Mouse (Mus musculus) megakaryocyte-erythroid progenitor cell, adult 5-6 weeks (primary cell): ENCODE measurements around the gene Stard13. TPM values are rescaled to one million over a fixed set of nuclear protein-coding genes. Genes with fewer than 3 reads are reported as not detected.
A peak's percentile ranks its signal among the peaks of the same experiment; 100 is the strongest.

Source experiments
- ATAC-seq: replicated peaks from 2 replicates; pipeline ENCODE4 v1.8.0; 2016; ENCODE audit warnings: mild to moderate bottlenecking, inconsistent platforms; ENCODE audit not compliant: severe bottlenecking, poor library complexity, low FRiP score, low TSS enrichment
- total RNA-seq, 2 experiments: library from RNA; stranded (forward) in 1 of 2; stranded (reverse) in 1 of 2; fragments of 200-1000, 215-1000 nt in 1 of 2; fragments of >200 nt in 1 of 2; fragmentation: Nextera tagmentation in 1 of 2; gene quantifications; 2 replicates each; pipeline ENCODE4 v1.2.3; 2014 to 2017

Gene Stard13
- total RNA-seq, 2 experiments from 2014 or later: not detected

DNA sequence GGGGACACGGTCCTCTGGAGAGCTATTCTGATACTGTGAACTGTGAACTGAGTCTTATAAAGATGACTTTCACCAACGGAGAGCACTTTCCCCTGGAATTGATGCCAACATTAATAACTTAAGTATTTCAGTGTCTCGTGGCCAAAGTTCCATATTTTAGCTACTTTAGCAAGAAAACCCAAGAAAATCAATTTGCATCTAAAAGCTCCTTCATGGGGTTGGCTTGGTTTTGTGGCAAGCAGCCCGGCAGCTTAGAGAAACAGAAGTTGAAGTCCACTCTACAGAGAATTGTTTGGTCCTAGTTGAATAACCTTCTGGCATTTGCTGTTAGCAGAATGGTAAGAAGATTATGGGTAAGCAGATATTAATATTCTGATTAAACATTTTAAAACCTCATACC is 2.2 kb downstream of the Stard13 start:
- no peak for ATAC-seq

DNA sequence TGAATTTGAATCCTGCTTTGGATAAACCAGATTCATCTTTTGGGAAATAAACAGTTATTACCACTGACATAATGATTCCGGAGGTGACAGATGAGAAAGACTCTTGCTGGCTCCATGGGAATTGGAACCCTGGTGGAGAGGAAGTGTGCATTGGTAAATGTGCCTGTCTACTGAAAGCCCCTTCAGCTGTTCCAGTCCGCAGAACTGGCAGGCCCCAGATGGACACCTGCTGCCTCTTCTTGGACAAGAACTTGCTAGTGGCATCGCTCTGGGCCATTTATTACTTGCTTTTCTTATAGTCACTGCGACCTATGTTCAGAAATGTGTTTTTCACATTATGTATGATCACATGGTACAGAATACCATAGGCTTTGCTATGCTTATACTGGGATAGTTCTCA is 3.2 kb downstream of the Stard13 start:
- no peak for ATAC-seq

DNA sequence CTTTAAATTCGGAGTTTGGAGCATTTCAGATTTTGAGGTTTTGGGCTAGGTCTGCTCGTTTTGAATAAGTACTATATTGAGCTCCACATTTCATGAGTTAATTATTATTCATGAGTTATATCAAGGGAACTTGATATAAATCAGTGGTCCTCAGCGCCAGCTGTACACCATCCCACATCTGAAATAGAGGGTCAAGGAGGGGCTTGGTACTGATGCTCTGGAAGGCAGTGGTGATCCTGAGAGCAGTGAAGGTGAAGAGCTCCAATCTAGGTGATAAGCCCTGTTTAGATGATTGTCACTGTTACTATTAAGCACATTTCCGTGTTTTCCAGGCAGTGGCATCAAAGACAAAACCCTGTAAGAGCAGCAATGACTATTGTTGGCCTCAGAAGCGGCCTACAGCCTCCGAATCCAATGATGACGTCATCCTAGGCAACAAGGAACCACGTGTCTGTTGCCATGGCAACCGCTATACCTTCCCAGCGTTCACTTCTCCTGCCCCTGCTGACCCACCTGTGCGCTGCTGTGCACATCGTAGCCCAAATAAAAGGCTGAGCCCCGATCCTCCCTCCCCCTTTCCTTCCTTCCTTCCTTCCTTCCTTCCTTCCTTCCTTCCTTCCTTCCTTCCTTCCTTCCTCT is 5.2 kb downstream of the Stard13 start:
- no peak for ATAC-seq

DNA sequence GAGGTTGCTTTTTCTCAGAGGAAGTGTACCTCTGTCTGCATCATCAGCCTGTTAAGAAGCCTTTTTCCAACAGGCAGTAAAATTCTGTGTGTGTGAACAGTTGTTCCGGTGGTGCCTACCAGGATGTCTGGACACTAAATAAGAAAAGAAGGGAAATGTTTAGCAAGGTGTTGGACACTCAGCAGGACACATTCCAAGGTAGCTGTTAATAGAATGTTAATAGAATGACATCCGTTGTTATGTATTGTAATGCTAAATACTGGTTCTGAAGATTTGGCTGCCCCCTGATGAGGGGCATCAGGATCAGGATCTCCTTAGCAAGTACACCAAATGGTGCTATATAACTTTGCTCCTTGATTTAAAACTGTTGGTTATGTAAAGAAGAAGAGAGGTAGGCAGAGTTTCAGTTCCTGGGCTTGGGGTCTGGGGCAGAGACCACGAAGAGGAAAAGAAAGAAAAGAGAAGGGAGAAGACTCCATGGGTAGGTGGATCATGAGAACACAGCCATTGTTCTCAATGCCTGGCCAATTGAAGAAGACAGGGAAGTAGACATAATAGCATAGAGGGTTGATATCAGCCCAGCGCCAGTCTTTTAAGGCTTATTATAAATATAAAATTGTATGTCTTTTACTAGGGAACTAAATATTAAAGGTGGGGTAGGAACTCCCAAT is 9.8 kb downstream of the Stard13 start:
- no peak for ATAC-seq

DNA sequence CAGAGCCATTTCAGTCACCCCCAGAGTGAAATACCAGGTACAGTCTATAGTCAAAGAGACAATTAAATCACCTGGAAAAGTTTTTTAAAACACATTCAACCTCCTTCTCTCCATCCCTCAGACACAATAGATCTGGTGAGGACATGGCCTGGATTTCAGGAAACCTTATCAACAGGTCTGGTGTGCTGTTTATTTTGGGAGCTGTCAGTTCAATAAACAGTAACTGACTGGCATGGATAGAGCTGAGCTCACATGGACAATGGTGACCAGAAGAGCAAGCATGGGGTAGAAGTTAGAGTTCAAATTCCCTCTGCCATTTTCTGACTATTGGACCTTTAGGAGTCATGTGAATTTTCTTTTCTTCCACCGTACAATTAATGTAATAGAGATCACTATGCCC is 10.8 kb downstream of the Stard13 start:
- ATAC-seq: no peak

DNA sequence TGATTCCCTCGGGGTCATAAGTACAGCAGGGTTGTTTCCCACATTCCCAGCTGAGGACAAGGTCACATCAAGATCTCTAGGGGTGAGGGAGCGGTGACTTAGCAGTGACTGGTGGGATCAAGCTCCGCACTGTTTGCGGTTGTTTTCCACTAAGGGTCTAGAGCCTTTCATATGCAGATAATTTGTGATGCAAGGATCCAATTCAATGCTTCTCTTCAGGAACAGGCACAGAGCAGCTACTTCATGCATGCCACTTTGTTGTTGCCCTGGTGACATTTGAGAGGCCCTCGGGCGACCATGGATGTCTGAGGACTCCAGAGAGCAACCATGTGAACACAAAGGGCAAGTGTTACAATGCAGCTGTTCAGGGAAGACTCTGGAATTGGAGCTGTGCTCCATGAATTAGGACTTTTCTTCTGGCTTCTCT is 14.9 kb downstream of the Stard13 start:
- no peak for ATAC-seq

DNA sequence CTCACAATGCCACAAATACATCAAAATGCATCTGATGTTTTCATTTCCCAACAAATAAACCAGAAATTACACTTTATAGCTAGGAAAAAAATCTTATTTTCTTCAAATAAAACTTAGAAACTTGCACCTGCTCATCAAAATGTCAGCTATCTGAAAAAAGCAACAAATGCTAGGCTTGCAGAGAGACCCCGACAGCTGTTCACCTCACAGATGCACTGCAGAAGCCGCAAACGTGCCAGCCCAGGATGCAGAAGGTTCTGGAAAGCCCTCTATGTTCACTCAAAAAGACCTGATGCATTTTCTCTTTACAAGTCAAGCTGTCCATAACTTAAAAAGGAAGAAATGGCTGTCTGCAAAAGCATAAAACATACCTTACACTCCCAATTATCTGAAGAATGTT is 20.5 kb downstream of the Stard13 start:
- no peak for ATAC-seq

DNA sequence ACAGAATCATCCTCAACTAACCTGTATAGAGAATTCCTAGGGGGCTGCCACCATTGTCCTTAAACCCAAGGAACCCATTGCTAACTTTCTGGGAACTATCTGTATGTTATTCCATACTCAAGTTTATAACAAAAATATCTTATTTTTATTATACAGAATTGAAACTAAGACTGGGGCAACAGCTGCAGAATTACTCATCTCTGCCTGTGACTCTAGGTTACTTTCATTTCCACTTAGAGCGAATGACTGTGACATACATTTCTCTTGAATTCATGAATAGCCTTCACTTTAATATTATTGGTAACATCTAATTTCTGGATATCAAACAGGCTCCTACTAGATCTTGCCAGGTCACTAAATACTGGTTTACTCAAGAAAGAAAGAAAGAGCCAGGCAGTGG is 22.8 kb downstream of the Stard13 start:
- no peak for ATAC-seq

DNA sequence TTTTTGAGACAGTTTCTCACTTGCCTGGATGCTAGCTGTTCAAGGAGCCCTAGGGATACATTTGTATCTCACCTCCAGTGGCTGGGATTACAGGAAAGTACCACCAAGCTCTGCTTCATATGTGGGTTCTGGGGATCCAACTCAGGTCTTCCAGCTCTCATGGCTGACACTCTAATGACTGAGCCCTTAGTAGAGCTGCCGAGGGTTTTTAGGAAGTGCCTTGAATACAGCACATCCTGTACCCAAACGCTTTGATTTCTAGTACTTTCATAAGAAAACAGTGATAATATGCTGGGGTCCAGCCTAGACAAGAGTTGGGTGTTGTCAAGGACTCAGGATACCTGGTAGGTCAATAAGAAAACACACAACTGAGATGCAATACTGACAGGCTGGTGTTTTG is 23.6 kb downstream of the Stard13 start:
- no peak for ATAC-seq

DNA sequence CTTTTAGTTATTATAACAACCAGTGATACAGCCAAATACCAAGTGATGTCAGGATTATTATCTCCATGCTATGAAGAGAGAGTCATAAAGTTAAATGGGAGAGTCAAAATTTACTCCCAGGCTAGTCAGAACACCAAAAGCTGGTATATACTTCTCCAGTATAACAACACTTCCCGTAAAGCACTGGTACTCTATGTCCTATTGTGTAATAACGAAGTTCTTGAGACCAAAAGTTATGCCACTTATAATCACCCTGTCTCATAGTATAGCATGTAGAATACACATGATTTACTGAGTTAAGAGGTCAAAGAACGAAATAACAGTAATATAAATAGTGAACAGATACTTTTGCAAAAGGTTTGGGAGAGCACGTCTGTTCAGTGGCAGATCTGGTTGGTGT is 28.6 kb downstream of the Stard13 start:
- ATAC-seq: no peak

DNA sequence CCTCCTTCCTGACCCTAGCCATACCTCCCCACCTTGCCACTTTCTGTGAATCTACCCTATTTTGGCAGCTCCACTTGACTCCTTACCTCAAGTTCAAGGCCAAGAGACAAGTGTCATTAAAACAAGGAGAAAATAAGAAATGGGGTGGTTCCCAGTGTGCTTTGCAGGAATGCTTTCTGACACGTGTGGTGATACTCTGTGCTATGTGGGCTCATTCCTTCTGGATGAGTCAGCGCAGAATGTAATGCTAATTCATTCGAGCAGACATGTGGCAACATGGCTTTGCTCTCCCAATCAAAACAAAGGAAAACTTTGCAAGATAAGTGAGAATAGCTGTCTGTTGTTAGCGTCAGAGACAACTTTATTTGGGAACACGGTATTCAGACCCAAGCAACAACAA is 30.7 kb downstream of the Stard13 start:
- no peak for ATAC-seq

DNA sequence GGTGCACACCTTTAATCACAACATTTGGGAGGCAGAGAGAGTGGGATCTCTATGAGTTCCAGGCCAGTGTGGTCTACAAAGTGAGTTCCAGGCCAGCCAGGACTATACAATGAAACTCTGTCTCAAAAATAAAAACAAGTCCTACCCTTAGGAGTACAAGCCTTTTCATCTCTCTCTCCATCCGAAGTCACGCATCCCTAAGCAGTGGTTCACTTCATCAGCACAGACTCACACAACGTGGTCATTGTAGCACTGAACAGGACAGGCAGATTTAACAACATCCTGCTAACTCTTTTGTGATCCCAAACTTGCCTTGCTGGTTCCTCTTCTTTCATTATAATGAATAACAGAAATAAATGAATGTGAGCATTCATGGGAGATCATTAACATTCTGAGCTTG is 32.4 kb downstream of the Stard13 start:
- ATAC-seq: no peak

DNA sequence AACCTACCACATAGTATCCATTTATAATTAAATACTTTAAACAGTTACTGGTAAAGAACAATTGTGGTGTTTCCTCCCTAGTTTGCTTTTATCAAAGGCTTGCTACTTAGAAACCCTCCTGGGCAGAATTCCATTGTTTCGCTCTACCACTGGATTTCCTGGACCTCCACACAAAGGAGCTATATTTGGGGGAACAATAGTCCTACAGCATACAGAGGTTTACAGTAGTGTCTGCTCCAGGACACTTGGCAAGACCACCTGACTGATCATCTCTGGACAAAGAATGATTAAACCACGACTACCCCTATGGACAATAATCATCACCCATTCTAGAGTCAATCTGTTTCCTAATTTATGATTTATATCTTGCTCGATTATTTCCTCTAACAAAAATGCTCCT is 34.4 kb downstream of the Stard13 start:
- no peak for ATAC-seq

DNA sequence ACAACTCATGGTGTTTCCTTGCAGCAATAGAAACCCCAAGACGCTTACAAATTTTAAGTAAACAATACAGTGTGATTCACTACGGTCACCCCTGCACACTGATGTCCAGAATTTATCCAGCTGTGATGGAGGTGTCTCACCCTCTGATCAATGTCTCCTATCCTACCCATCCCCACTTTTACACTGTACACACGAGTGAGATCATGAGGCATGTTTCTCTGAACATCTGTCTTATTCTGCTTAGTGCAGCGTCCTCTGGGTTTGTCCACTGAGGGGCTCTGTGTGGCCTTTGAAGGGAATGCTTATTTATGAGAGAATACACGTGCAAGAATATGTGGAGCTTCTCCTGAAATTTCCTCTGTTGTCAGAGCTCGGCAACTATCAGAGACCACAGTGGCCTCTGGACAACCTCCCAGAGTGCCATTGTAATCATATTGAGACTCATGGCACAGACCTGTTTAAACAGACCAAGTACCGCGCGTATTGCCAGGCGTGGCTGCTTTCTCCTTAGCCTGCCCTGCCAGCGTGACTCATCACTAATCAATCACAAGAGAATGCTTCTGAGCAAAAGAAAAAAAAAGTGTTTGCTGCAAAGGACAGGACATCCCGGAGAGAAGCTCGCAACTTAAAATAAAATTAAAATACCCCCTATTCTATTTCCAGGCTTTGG is 36.9 kb downstream of the Stard13 start:
- no peak for ATAC-seq

DNA sequence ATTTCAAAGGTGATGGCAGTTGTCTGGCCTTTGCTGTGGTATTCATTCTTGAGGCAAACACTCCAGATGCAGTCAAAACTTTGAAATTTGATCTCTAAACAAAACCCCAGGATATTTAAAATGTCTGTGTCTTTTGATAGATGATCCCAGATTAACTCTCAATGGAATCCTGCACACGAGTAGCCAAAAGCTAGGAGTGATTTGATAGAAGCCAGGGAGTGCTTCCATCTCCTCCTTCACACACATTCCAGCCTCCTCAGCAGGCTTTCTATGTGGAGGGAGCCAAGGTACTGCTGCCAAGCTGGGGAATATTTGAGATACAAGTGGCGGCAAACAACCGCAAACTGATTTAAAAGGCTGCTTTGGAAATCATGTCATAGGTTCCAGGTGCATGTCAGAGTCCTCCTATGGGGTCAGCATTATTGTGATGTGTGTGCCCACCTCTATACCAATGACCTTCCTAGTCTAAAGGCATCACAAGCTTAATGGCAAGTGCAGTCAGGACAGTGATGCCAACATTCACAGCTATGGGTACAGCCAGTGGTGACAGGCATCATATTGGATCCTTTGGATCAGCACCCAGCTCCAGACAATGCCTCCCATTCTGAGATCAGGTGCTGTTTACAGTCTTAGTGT is 39.6 kb downstream of the Stard13 start:
- no peak for ATAC-seq

DNA sequence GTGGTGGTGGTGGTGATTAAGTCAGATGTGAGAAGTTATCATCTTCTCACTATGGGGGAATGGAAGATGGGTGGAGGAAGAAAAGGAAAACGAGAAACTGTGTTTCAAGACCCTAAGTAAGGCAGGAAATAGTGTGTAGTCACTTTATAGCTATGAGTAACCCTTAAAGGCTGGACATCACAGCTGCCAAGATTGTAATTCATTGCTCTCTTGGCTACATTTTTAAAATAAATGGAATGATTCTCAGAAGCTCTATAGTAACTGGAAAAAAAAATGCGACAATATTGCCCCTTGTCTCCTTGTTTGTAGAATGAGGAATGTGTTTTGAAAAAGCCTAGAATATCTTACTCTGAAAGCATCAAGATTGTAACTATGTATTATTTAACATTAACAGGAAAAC is 41.4 kb downstream of the Stard13 start:
- no peak for ATAC-seq

DNA sequence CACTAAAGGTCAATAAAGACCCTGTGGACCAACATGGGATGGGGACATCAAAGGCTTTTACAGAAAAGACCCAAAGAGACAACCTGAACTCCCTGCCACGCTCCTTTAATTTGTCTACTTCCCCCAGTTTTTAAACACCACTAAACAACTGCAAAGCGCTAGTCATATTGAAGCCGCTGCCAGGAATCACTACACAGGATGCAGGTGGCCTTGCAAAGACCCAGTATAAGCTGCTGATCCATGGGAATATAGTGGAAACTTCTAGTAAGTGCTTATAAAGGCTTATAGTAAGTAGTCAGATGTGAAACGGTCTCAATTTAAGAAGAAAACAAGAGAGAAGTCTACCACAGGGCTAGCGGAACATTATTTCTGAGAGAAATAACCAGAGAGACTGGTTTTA is 42.9 kb downstream of the Stard13 start:
- ATAC-seq: no peak

DNA sequence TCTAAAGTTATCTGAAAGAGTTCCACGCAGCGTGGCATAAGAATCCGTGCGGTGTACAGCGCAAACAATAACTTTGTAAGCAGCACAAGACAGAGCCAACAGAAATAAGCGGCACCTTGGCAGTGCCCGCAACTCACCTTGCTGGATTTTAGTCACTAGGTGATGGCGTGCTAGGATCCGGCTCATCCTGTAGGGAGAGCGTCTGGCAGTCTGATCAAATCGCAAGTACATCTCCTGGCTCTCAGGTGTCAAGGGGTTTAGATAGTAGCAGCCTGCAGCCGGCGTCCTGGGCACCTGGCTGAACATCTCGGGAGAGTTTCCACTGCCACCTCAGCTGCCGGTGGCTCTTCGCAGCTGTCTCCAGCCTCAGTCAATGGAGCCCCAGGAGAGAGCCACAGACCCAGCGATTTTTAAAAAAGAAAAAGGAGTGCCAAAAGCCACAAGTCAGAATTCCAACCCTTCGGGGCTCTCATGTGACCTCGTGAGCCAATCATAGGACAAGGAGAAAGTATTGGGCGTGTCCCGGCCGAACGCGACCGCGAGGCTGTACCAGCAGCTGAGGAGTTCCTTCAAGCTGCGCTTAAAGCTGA is 43.8 kb downstream of the Stard13 start:
- ATAC-seq: peak; percentile 92

DNA sequence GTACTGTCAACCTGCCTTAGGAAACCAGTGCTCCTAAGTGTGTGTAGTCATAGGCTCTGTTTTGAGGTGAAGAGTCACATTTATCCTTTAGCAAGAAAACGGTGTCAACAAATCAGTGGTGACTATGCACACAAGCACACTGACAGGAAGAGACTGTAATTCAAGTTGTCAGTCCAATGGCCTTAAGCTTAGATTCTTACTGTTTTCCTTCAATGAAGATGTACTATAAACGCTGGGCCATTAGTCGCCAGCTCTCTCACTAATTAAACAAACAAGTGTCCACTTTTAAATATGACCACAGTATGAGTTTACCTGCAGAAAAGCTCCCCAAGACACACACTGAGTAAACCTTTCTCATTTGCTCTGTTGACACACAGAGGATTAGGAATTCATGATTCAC is 44.3 kb downstream of the Stard13 start:
- no peak for ATAC-seq

DNA sequence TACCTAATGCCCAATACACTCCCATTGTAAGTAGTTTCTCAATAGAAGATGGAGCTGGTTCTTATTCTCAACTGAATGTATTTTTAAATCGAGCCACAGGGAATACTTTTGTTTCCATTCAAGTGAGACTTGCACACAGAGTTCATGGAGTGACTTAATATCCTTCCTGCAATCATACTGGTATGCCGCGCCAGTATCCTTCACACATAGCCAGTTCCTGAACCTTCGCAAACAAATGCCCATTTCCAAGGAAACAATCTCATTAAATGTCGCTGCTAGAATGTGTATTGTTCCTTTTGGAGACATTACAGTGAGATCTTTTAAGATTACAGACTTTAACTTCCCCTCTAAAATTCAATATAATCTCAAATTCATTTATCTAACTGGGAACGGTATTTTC is 45.0 kb downstream of the Stard13 start:
- no peak for ATAC-seq
